Mouse (Mus musculus) MEL-GATA-1-ER (cell line): ENCODE data around the gene Gm11099.

Experiments used
- DNase-seq: peaks from one replicate; pipeline ENCODE4 v3.0.0-alpha.2; 2012; ENCODE audit warnings: low read depth; ENCODE audit errors: extremely low read depth

Gene Gm11099

DNA sequence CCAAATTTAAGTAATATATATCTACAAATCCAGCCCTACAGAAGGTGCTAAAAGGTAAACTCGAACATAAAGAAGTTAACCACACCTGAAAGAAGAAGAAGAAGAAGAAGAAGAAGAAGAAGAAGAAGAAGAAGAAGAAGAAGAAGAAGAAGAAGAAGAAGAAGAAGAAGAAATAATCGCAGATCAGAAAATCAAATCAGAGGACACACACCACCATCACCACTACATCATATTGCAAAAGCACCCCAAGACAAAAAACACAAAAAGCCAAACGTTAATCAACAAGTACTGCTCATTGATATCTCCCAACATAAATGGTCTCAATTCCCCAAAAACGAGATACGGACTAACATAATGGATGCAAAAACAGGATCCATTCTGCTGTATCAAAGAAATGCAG is at the start of gene Gm11099:
Gene Gm11099, plus strand, starts transcription at position 301 of the 400 bp plus-strand sequence.
- no peak for DNase-seq

- no peak for DNase-seq
Measured at GRCm38 (mm10) chr2:58812941-58813340, 46.3 kb upstream of the Gm11099 start.

GRCm38 (mm10) chr2:58828910-58829600 is 30.2 kb upstream of the Gm11099 start:
- DNase-seq = no peak

DNA sequence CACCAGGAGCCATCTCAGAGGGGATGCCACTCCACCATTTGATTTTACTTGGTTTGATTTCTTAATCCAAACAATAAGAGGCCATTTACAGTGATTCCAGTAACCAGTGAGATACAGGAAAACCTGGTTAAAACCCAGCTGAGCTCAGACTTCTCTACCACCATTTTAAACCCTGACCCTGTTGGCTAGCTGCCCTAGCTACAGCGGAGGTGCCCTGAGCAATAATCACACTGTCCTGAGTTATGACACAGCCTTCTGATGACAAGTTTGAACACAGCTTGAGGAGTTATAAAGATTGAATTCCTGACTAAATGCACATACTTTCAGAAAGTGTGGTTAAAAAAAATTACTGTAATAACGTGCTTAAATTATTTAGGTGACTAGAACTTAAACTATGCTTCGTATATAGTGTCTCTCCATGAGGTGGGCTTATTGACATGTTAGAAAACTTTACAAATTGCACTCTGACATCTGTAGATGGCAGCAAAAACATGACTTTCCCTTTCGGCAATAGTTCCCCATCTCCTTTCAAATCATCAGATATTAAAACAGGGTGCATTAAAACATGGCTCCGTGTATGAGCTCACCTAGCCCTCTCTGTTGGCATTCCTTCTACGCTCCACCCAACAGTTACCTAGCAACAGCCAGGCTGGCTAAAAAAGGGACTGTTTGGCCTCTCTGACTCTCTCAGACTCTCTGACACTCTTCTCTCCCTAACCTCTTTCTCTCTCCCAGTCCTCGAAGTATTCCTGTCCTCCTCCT is 29.1 kb upstream of the Gm11099 start:
- no peak for DNase-seq

- DNase-seq = no peak
Measured at GRCm38 (mm10) chr2:58832253-58832980, 26.8 kb upstream of the Gm11099 start.

DNA sequence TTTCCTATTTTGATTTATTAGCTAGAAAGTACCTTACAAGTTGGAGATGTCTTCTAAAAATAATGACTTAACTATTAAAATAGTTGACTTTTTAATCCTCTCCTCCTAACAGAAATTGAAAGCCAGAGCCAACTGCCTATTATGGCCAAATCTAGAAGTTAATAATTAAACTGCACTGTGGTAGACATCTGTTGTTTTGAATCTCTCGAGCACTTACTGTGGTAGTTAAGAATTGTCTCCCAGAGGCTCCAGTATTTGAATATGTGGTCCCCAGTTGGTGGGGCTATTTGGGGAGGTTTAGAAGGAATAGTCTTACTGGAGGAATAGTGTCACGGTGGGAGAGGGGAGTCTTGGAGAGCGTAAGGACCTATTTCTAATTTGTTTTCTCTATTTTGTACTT is 18.2 kb upstream of the Gm11099 start:
- DNase-seq = no peak

DNA sequence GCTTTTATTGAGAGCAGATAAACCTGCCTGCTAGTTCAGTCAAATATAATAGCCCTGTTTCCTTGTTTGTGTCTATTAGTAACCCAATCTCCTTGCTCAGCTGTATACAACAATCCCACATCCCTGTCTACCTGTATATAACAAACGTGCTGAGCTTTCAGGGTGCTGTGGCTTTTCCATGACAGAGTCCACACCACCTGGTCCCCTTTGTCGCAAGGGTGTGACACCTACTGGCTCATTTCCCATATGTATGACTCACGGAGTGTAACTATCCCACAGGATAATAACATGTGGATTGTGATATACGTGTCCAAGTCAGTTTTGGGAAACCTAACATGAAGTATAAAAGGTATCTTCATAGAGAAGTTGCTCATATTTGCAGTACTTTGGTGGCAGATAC is 16.8 kb upstream of the Gm11099 start:
- no peak for DNase-seq

GRCm38 (mm10) chr2:58844499-58844898 is 14.7 kb upstream of the Gm11099 start:
- no peak for DNase-seq

DNA sequence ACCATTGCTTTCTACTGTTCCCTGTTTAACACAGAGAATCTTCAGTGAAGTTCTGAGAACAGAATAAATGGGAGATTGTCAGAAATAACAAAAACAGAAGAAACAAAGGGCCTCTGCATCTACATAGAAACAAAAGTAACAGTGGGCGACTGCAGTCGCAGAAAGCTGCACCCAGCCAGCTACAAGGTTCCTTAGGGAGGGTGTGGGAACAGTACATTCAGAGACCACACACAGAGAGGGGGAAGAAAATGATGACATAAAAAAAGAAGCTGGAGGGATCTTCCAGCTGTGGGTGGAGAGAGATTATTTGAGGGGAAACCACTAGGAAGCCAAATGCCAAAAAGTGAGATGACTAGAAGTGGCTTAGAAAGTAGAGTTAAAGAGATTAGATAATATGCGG is 20.6 kb downstream of the Gm11099 start:
- no peak for DNase-seq

DNA sequence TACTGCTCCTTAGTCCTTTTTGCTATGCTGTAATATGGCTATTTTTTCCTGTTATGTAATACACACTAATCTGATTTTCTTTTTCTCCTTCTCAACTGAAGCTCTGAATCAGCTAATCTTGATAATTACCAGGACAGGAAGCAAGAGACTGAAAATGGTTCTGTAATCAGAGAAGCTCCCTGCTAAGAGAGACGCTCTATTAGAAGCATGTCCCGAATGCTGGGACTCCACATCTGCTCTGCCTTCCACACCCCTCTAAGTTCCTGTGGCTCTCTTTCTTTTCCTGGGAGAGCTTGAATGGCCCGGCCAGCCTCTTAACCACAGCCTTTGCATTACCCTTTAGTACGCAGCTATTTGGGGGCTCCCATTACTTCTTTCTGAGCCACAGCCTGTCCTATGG is 45.8 kb downstream of the Gm11099 start:
- no peak for DNase-seq

GRCm38 (mm10) chr2:58906814-58907516 is 47.7 kb downstream of the Gm11099 start:
- DNase-seq = no peak

DNA sequence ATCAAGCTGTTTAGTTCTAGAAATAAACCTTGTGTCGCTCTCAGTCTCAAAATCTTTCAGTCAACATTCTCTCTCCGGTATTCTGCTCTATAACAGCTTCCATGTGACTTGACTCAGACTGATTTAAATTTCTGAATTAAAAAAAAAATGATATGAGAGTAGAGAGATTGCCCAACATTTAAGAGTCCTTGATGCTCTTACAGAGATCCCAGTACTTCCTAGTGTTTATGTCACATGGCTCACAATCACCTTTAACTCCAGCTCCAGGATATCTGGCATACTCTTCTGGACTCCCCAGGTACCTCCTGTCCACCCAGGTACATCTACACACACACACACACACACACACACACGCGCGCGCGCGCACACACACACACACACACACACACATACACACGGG is 53.1 kb downstream of the Gm11099 start:
- DNase-seq = no peak

DNA sequence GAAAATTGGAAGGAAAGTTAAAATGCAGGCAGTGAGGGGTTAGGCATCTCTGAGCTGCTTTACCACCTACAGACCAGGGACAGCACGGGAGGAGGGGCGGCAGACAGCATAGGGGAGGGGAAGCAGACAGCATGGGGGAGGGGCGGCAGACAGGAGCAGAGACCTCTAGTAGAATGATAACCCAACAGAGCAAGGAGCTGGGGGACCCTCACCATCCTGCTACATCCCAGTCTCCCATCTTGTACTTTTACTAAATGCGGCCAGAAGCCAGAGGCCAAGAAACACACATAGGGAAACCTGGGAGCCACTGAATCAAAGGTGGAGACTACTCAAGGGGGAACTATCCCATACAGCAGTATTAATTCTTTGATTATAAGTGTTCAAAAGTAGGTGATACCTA is 59.1 kb downstream of the Gm11099 start:
- no peak for DNase-seq

DNA sequence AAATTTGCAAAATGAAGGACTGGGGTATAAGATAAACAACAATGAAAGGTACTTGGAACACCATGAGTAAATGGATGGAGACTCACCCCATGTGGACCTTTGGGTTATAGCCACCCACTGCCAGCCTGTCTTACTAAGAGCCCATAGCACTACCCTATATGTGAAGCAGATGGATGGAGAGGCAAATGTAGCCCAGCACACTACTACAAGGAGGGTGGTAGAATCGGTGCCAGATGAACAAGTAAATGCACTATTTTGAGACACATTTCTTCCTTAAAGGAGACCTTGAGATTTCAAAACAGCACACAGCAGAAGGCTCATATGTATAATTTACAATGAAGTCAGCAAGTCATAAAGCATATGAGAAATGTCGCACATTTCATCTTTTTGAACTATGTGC is 66.3 kb downstream of the Gm11099 start:
- DNase-seq = no peak

DNA sequence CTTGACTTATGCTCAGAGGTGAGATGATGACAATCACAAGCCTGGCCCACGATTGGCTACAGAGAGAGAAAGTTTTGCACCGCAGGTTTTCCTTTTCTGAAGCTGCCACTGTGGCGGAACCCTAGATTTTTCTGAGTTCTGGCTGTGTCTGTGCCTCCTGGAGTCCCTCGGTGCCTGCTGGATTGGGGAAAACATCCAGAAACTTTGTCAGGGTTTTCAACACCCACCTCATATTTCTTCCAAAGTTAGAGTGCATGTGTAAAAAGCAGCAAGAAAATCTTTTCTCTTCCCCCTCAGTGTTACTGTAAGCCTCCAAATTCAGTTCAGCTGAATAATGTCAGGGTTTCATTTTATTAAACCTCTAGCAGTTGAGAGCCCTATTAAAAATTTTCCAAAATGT is 82.1 kb downstream of the Gm11099 start:
- no peak for DNase-seq

- DNase-seq = no peak
Measured at GRCm38 (mm10) chr2:58948796-58949195, 89.6 kb downstream of the Gm11099 start.

DNA sequence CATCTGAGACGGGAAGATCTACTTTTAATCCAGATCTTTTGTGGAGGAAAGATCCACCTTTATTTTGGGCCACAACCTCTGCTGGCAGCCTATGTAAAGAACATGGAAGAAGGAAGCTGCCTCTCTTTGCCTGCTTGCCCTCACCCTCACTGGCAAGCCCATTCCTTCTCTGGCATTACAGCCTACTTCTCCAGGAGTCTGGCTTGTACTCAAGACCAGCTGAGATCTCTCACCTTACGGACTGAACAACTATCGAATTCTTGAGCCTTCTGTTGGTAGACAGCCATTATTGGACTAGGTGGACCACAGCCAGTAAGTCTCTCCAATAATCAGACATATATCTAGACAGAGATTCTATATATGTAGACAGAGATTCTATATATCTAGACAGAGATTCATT is 92.9 kb downstream of the Gm11099 start:
- DNase-seq = no peak

DNA sequence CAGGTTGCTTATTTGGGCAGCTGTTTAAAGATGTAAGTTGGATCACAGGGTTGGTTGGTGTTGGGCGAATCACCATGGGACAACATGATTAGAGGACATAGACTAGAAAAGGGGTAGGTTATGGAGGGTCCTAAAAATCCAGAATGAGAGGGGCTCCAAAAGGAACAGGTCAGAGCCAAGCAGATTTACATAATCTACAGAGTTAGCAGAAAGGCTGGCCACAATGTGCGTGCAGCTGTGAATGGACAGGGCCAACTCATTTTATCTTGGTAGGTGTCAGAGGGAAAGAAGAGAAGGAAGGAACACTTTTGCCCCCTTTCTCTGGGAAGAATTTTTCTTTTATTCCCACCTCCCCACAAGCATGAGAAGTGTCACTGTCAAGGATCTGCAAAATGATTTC is 97.1 kb downstream of the Gm11099 start:
- DNase-seq = no peak

DNA sequence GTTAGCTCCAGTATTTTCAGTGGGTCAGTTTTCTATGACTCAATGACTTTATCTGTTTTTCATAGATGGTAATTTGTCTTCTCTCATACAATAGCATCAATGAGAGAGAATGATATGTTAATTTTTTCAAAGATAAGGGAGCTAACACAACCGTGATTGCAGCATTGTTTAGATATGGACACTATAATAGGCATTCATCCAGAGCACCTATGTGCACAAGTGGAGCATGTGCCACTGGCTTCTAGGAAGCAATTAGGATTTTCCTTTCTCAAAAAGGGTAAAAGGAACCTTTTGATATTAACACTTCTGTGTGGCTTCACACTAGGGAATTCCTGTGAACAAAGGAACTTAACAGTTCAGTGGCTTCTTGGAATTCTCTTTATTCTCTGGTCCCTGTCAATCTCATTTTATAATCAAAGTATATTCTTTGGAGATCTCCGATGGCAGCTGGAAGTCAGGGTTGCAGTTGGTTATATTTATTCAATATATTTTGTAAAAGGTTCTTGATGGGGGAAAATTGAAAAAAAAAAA is 97.6 kb downstream of the Gm11099 start:
- DNase-seq = no peak
